Mouse (Mus musculus) hematopoietic multipotent progenitor cell, adult 10-12 weeks (in vitro differentiated cells): ENCODE measurements around the gene Gm20075. TPM values are rescaled to one million over a fixed set of nuclear protein-coding genes. Genes with fewer than 3 reads are reported as not detected.

Experiments used
- polyA plus RNA-seq: library from polyadenylated mRNA; stranded (reverse); fragments of >175 nt; gene quantifications from 2 replicates; pipeline ENCODE4 v1.2.3, GENCODE M21; 2012; ENCODE audit warnings: low replicate concordance

Gene Gm20075
- polyA plus RNA-seq: 0.80 and 1.6 TPM in 2 replicates

GRCm38 (mm10) chr13:96081276-96081675 is at the start of gene Gm20075:
TSS of gene Gm20075 (minus strand) at chr13:96081376.

GRCm38 (mm10) chr13:96081754-96082153 is 578 bp upstream of the Gm20075 start, which contains the start of gene Gm17190:
TSS of gene Gm17190 (plus strand) at chr13:96082054.

Other genes starting within 250 kb of the Gm20075 start
- gene Iqgap2, start 189.5 kb downstream of the Gm20075 start, polyA plus RNA-seq: 3.3 and 4.7 TPM in 2 replicates
- not detected in 2 replicates for gene Gm17190, start 678 bp upstream of the Gm20075 start, polyA plus RNA-seq
- 0.03 TPM in 2 replicates for gene Sv2c, start 51.2 kb upstream of the Gm20075 start, polyA plus RNA-seq